Mouse (Mus musculus): Measurements from ENCODE around the gene Kcnip2.
"Not testable (repeated sequence)": the region's sequence is repeated elsewhere in the genome, so short reads cannot be mapped to it uniquely, and the experiment has no call there.

The Kcnip2 gene

GRCm38 (mm10) chr19:45811028-45811674 lies 4.7 kb downstream of the Kcnip2 start:
- no peak for DNase-seq

DNA sequence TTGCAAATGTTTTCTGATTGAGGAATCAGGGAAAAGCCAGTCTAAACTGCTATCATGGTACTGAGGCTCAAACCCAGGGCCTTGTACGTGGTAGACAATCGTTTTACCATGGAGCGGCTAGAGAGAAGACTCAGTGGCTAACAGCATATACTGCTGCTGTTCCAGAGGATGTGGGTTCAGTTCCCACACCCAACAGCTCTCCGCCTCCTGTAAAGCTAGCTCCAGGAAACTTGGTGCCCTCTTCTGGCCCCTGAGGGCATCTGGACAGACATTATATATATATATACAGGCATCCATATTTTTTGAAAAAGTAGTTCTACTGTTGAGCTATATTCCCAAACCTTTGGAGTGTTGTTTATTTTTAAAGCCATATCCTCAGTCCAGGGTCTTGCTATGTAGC lies 8.1 kb downstream of the Kcnip2 start:
- no peak for DNase-seq

DNA sequence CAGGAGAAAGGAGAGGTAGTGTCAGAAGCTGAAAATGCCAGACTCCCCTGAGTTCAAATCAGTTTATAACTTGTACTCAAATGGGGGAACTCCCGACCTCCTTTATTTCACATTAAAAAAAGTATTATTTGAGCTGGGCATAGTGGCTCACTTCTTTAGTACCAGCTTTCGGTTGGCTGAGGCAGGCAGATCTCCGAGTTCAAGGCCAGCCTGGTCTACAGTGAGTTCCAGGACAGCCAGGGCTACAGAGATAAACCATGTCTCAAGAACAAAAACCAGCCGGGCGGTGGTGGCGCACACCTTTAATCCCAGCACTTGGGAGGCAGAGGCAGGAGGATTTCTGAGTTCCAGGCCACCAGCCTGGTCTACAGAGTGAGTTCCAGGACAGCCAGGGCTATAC lies 10.0 kb downstream of the Kcnip2 start:
- DNase-seq = not testable (repeated sequence)

- peak; percentile 33 for DNase-seq
These were observed 11.1 kb downstream of the Kcnip2 start for GRCm38 (mm10) chr19:45804593-45805368.

DNA sequence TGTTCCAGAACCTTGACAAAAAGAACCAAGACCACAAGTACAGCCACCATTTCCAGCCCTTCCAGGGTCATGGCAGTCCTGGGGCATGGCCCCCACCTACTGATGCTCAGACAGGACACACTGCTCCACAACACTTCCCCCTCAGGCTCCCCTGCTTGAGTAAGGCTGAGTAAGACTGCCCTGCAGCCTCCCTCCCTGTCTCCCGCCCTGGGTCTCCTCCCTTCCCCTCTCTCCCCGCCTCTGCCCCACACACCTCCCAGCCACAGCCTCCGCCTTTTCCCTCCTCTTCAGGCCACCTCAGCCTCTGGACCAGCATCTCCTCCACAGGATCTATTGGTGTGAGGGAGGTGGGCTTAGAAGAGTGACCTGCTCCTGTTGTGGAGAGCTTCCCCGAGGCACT lies 12.5 kb downstream of the Kcnip2 start:
- DNase-seq = no peak

DNA sequence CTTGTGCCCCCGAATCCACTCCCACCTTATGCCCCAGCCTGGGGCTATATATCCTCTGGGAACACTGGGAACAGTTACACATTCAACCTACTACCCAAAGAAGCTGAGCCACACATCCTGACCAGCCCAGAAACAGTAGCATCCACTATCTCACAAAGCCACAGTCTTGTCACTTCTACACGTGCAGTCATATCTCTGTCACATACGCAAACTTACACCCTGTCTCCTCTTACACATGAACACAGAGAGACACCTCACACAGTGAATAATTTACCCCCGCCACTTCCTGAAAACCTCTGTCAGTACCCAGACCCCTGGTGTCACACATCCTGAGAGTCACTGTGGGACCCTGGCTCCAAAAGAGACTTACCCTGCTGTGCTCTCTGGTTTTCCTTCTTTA lies 13.2 kb downstream of the Kcnip2 start:
- no peak for DNase-seq

DNA sequence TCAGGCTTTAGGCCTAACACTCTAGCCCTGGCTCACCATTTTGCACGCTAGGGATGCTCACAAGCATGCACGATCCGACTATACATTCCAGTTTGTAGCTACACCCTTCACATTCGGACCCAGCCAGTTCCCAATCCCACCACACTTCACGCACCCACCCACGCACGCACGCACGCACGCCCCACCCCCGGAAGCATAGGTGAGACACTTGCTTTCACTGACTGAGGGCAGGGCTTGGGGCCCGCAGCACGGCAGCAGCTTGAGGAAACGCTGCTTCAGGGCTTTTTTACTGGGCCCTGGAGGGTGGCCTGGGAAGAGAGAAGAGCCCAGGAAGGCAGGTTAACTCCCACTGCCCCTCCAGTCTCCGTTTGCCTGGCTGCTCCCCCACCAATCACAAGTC lies 19.0 kb downstream of the Kcnip2 start:
- DNase-seq = no peak

- no peak for DNase-seq
These were observed 19.8 kb downstream of the Kcnip2 start for GRCm38 (mm10) chr19:45796061-45796556.

DNA sequence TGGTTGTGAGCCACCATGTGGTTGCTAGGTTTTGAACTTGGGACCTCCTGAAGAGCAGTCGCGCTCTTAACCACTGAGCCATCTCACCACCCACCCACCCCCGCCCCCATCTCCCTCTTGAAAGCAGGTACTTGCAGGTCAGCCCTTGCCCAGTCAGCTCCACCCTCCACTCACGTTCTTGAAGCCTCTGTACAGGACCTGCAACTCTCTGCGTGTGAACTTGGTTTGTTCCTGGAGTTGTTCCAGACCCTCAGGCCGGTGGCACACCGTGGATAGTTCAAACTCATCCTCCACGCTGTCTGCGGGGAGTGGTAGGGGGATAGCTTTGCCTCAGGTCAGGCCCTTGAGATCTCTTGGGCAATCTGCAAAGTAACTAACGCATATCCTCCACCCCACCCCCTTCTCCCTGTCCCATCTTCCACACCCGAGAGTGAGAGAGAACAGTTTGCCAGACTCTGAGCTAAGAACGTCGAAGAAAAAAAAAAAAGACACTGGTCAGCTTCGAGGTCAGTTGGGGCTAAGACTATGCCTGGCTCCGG lies 20.4 kb downstream of the Kcnip2 start:
- DNase-seq = no peak

DNA sequence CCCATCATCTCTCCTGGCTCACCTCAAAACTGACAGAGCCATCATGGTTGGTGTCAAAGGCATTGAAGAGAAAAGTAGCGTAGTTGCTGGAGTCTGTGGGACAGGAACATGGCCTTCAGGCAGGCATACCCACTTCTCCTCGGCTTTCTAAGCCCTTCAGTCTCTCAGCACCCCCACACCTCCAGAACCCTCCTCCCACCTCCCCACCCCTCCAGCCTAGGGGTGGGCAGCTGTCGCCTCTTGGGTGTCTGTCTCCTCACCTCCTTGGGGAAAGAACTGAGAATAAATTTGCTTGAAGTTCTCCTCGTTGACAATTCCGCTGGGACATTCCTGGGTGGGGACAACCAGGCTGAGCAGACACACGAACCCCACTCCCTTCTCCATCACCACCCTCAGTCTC lies 21.1 kb downstream of the Kcnip2 start:
- no peak for DNase-seq

DNA sequence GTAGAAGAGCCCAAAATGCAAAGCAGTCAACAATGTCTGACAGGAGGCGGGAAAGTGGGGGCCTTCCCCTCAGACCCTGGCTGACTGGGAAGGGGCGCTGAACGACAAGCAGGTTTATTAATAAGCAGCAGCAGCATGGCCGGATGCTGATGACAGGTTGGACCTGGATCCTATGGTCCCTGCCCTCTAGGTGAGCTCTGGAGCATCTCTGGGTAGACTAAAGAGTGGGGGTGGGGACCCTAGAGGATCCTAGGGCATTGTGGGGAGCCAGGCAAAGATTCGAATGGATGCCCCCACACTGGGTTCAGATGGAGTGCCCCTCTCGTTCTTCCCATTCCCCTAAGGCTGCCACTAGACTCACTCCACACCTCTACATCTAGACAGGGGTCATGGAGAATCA lies 23.5 kb downstream of the Kcnip2 start:
- no peak for DNase-seq

DNA sequence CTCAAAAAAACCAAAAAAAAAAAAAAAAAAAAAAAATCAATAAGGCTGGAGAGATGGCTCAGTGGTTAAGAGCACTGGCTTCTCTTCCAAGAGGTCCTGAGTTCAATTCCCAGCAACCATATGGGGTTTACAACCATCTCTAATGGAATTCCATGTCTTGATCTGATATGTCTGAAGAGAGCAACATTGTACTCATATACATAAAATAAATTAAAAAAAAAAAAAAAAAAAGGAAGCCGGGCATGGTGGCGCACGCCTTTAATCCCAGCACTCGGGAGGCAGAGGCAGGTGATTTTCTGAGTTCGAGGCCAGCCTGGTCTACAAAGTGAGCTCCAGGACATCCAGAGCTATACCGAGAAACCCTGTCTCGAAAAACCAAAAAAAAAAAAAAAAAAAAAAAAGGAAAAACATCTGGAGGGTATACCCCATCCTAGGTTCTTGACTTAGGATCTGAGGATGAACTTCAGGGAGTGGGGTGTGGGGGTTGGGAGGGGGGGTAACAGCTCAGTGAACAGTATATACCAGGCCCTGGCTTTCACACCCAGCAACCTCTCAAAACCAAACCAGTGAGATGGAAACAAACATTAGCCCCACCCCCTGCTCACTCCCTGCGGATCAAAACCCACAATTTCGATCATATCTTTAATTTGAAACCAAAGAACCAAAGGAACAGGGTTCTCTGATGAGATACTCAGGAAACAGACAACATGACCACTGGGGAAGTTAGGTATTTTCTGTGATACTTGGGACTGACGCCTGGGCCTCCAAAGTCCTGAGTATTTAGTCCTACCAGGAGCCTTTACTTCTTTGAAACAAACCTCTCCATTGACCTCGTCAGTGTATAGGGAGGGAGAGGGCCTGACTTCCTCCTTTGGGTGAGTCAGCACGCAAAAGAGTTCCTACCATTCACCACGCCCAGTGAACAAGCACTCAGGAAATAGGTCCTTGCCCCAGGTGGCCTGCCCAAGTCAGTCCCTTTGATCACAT lies 25.7 kb downstream of the Kcnip2 start:
- DNase-seq = no peak

- no peak for DNase-seq
These were observed 26.5 kb downstream of the Kcnip2 start for GRCm38 (mm10) chr19:45789365-45789764.

- DNase-seq = no peak
These were observed 27.5 kb downstream of the Kcnip2 start for GRCm38 (mm10) chr19:45788337-45788736.

DNA sequence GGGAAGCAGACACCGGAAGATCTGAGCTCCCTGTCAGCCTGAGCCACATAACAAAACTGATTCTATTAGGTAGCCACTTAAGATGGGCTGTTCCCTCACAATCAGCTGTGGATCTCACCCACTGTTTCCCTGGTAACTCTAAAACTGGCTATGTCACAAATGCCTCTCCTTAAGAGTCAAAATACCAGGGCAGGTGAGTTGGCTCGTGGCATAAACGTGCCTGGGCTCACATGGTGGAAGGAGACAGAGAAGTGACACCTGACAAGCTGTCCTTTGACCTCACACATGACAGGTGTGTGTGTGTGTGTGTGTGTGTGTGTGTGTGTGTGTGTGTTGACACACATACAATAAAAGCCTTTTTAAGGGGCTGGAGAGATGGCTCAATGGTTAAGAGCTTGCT lies 28.4 kb downstream of the Kcnip2 start:
- DNase-seq = no peak

- DNase-seq = no peak
These were observed 30.4 kb downstream of the Kcnip2 start for GRCm38 (mm10) chr19:45785470-45785869.

DNA sequence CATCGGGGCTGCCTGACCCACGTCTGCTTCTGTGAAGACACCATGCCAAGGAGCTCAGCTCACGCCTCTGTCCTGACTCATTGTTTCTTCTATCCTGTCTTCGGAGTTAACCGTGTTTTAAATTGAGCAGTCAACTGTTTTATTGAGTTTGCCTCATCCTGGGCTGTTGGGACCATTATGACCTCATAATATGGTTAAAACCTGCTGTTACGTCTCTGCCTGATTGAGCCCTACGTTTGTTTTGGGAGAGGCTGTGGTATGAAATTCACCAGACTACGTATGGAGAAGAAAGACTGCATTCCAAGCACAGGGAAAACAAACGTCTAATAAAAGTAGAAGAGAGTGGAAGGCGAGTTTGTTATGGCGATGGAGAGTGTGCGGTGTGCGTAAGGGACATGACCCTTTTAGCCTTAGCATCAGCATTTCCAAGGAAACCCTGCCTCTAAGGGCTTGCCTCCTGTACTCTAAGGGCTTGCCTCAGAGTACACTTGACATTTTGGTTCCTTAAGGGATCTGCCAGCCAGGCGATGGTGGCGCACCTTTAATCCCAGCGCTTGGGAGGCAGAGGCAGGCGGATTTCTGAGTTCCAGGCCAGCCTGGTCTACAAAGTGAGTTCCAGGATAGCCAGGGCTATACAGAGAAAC lies 31.8 kb downstream of the Kcnip2 start:
- DNase-seq = peak; percentile 49

DNA sequence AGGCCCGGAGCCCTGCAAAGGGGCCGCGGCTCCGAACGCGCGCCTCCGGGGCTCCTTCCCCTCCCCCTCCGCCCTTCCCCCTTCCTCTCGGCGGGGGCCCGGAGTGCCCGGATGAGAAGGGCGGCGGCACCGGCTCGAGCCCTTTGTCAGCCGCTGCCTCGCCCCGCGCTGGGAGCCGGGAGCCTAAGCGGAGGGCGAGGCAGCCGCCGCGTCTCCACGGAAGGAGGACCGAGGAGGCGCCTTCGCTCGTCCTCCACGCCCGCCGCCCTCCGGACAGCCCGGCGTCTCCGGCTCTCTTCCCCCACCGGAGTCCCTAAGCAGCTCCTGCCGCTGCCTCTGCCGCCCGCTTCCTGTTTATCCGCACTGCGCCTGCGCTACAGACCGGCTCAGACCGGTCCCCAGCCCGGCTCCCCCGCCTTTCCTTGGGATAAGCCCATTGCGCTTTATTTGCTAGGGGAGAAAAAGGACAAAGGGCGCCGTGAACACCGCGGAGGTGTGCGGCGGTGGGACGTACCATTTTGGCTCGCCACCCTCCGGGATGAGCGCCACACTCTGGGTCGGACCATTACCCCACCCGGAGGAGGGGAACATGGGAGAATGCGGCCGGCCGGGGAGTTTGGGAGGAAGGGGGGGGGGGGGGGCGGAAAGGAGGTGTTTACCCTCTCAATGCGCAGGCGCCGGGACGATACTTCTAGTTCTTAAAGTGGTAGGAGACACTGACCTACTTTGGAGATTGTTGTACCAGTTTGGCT lies 32.5 kb downstream of the Kcnip2 start, which contains the start of gene Mgea5:
Gene Mgea5, minus strand, starts transcription at position 657 of the 752 bp plus-strand sequence.
- DNase-seq = peak; percentile 100

GRCm38 (mm10) chr19:45782315-45783001 lies 33.4 kb downstream of the Kcnip2 start:
- DNase-seq = peak; percentile 84

DNA sequence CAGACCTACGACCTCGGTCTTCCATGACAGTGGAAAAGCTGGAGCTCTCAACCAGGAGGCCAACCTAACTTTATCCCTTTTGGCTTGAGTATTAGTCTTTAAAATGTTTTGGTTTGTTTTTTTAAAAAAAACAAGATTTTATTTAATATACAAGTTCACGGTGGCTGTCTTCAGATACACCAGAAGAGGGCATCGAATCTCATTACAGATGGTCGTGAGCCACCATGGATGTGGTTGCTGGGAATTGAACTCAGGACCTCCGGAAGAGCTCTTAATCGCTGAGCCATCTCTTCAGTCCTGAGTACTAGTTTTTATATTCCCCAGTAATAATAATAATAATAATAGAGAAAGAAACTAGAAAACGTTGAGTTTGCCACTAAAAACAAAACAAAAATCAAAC lies 34.2 kb downstream of the Kcnip2 start:
- DNase-seq = no peak
